Mouse (Mus musculus) hindbrain, postnatal 0 days (tissue): ENCODE data around the gene Psmd1. TPM values are rescaled to one million over a fixed set of nuclear protein-coding genes. Genes with fewer than 3 reads are reported as not detected.
A peak's percentile ranks its signal among the peaks of the same experiment; 100 is the strongest.

Source experiments
- ATAC-seq: fragments of 200-750 bp; cut with Nextera tagmentation; 2 replicates; pipeline ENCODE4 v1.8.0; 2017; ENCODE audit warnings: mild to moderate bottlenecking, moderate TSS enrichment, moderate library complexity
- DNase-seq: peaks from one replicate; pipeline ENCODE4 v3.0.0-alpha.2; 2015; ENCODE audit warnings: low spot score
- H3K27ac ChIP-seq: fragments of 300-500 bp; sonication (generic); 2 replicates; pipeline ENCODE4 v1.5.1; 2014; ENCODE audit warnings: mild to moderate bottlenecking
- H3K27me3 ChIP-seq: fragments of 300-500 bp; sonication (generic); 2 replicates; pipeline ENCODE4 v1.6.1; 2014; ENCODE audit warnings: low read length, mixed read lengths; ENCODE audit not compliant: insufficient read depth
- H3K36me3 ChIP-seq: fragments of 300-500 bp; sonication (generic); 2 replicates; pipeline ENCODE4 v1.6.1; 2014; ENCODE audit warnings: low read length, mixed read lengths; ENCODE audit not compliant: insufficient read depth
- H3K4me1 ChIP-seq: fragments of 300-500 bp; sonication (generic); 2 replicates; pipeline ENCODE4 v1.6.1; 2014; ENCODE audit warnings: antibody characterized with exemption, low read length, mixed read lengths; ENCODE audit not compliant: insufficient read depth
- H3K4me2 ChIP-seq: fragments of 300-500 bp; sonication (generic); 2 replicates; pipeline ENCODE4 v1.6.1; 2014; ENCODE audit warnings: low read depth, mild to moderate bottlenecking, low read length, moderate library complexity, mixed read lengths
- H3K4me3 ChIP-seq: fragments of 300-500 bp; sonication (generic); 2 replicates; pipeline ENCODE4 v1.5.1; 2014; ENCODE audit warnings: low read length
- H3K9ac ChIP-seq: fragments of 300-500 bp; sonication (generic); replicated peaks from 2 replicates; pipeline ENCODE4 v1.6.1; 2014; ENCODE audit warnings: mild to moderate bottlenecking, low read length, moderate library complexity, mixed read lengths
- H3K9me3 ChIP-seq: fragments of 300-500 bp; sonication (generic); 2 replicates; pipeline ENCODE4 v1.6.1; 2016; ENCODE audit warnings: low read length, mixed read lengths
- CTCF ChIP-seq: IDR thresholded peaks from 2 replicates; pipeline ENCODE4 v1.5.1; 2016; ENCODE audit warnings: antibody characterized with exemption, control low read depth, low read depth
- WGBS: fragments of 180-500 bp; shearing (Covaris S2); extraction: QIAGEN DNeasy Blood & Tissue Kit; methylation state at CpG from one replicate; pipeline ENCODE4 v1.1.7; 2014; 5-methylcytosine and 5-hydroxymethylcytosine counted together
- polyA plus RNA-seq: library from polyadenylated mRNA; unstranded; fragments of >200 nt; fragmentation: Nextera tagmentation; extraction: Ambion mirVana; gene quantifications from 2 replicates; pipeline ENCODE4 v1.2.1, GENCODE M21; 2015
- total RNA-seq: library from RNA; depleted of rRNA; stranded (reverse); fragments of >200 nt; gene quantifications from 2 replicates; pipeline ENCODE4 v1.2.3, GENCODE M21; 2014

Gene Psmd1
- total and polyA plus RNA-seq, 2 experiments from 2014 or later = 127 to 183 TPM

- WGBS = 83% methylated on average over 3 of the region's 3 CpGs
- no peak for TF ChIP-seq CTCF
- no peak overlapping the region for H3K4me2 ChIP-seq
These were observed 91.9 kb downstream of the Psmd1 start for GRCm38 (mm10) chr1:86156075-86156474.

GRCm38 (mm10) chr1:86156595-86156994 is 92.4 kb downstream of the Psmd1 start:
- no peak overlapping the region for H3K4me2 ChIP-seq
- DNase-seq (no peak), ATAC-seq (no peak)
- H3K27ac ChIP-seq = no peak overlapping the region
- 0 out of 2 replicates have a peak, but pooled peaks cover 7% of the 10 kb centered on the region for H3K4me1 ChIP-seq
- H3K36me3 ChIP-seq = peaks cover 27% of the 10 kb centered on the region
- no peak overlapping the region for H3K9ac ChIP-seq
- no peaks in the 10 kb centered on the region for H3K27me3 ChIP-seq
- no peak overlapping the region for H3K4me3 ChIP-seq
- H3K9me3 ChIP-seq = no peaks in the 10 kb centered on the region
- no peak for TF ChIP-seq CTCF
- WGBS = 91% methylated on average over 6 of the region's 6 CpGs

More at GRCm38 (mm10) chr1:86156075-86156474, 91.9 kb downstream of the Psmd1 start:
- H3K27me3 ChIP-seq = no peaks in the 10 kb centered on the region
- no peak for DNase-seq
- no peak overlapping the region for H3K4me3 ChIP-seq
- H3K4me1 ChIP-seq = 0 out of 2 replicates have a peak, but pooled peaks cover 7% of the 10 kb centered on the region
- ATAC-seq = no peak
- no peak overlapping the region for H3K27ac ChIP-seq
- H3K9me3 ChIP-seq = no peaks in the 10 kb centered on the region
- H3K36me3 ChIP-seq = peaks cover 21% of the 10 kb centered on the region
- H3K9ac ChIP-seq = 0 out of 2 replicates have a peak overlapping the region, but pooled peaks have one; percentile 21

- Histone ChIP-seq H3K4me2 (no peak overlapping the region), H3K27me3 (no peaks in the 10 kb centered on the region), H3K9ac (no peak overlapping the region), H3K27ac (no peak overlapping the region), H3K36me3 (peaks cover 48% of the 10 kb centered on the region), H3K9me3 (no peaks in the 10 kb centered on the region), H3K4me1 (0 out of 2 replicates have a peak, but pooled peaks cover 2% of the 10 kb centered on the region), H3K4me3 (no peak overlapping the region)
- no peak for TF ChIP-seq CTCF
- ATAC-seq = no peak
- 95% methylated on average over 6 of the region's 6 CpGs for WGBS
- DNase-seq = no peak
These were observed 95.9 kb downstream of the Psmd1 start for GRCm38 (mm10) chr1:86160059-86160458.

GRCm38 (mm10) chr1:86160479-86160878 is 96.3 kb downstream of the Psmd1 start:
- no peaks in the 10 kb centered on the region for H3K27me3 ChIP-seq
- H3K4me1 ChIP-seq = 0 out of 2 replicates have a peak, but pooled peaks cover 2% of the 10 kb centered on the region
- no peak overlapping the region for H3K4me3 ChIP-seq
- DNase-seq (no peak), ATAC-seq (no peak)
- H3K27ac ChIP-seq = no peak overlapping the region
- H3K36me3 ChIP-seq = peaks cover 51% of the 10 kb centered on the region
- H3K9me3 ChIP-seq = no peaks in the 10 kb centered on the region
- 96% methylated on average over 5 of the region's 5 CpGs for WGBS
- H3K4me2 ChIP-seq = no peak overlapping the region
- no peak overlapping the region for H3K9ac ChIP-seq
- no peak for TF ChIP-seq CTCF

DNA sequence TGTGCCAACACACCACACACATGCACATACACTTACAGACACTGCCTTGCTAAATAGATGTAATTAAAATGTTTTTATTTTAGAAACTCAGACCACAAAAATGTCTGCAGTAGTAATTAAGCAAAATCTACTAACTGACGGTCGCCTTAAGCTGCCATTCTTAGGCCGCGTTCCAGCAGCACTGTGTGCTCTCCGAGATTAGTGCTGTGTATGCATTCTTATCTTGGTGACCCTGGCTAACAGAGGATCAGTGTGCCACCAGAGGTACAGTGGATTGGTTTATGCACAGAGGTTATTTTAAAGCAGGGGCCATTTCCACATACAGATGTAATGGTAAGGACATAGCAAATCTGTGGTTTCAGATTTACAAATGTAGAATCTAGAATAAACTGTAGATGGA is 96.9 kb downstream of the Psmd1 start:
- Histone ChIP-seq H3K27ac (no peak overlapping the region), H3K9me3 (no peaks in the 10 kb centered on the region), H3K4me1 (0 out of 2 replicates have a peak, but pooled peaks cover 2% of the 10 kb centered on the region), H3K4me2 (no peak overlapping the region), H3K4me3 (no peak overlapping the region), H3K36me3 (peaks cover 56% of the 10 kb centered on the region), H3K9ac (no peak overlapping the region), H3K27me3 (no peaks in the 10 kb centered on the region)
- WGBS = 96% methylated on average over 5 of the region's 5 CpGs
- DNase-seq (no peak), ATAC-seq (no peak)
- no peak for TF ChIP-seq CTCF

DNA sequence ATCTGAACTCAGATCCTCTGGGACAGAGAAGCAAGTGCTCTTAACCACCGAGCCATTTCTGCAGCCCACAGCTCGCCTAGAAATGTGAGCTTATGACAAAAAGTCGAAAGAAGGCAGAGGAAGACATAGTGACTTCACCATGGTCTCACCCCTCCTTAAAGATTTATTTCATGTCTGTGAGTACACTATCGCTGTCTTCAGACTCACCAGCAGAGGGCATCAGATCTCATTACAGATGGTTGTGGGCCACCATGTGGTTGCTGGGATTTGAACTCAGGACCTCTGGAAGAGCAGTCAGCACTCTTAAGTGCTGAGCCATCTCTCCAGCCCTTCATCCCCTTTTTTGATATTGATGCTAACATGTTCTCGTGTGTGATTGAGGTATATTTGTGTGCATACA is 110.4 kb downstream of the Psmd1 start:
- no peak overlapping the region for H3K9ac ChIP-seq
- no peaks in the 10 kb centered on the region for H3K4me1 ChIP-seq
- ATAC-seq (no peak), DNase-seq (no peak)
- no peaks in the 10 kb centered on the region for H3K27me3 ChIP-seq
- TF ChIP-seq CTCF = peak; percentile 27
- H3K27ac ChIP-seq = no peak overlapping the region
- no peak overlapping the region for H3K4me2 ChIP-seq
- H3K4me3 ChIP-seq = no peak overlapping the region
- peaks cover 30% of the 10 kb centered on the region; the same call in 1 of the 2 replicates for H3K36me3 ChIP-seq
- H3K9me3 ChIP-seq = no peaks in the 10 kb centered on the region
- WGBS = 96% methylated on average over 5 of the region's 5 CpGs

GRCm38 (mm10) chr1:86176066-86176465 is 111.9 kb downstream of the Psmd1 start:
- Histone ChIP-seq H3K4me3 (no peak overlapping the region), H3K36me3 (peaks cover 27% of the 10 kb centered on the region; the same call in 1 of the 2 replicates), H3K4me2 (no peak overlapping the region), H3K27ac (no peak overlapping the region), H3K27me3 (no peaks in the 10 kb centered on the region), H3K9me3 (no peaks in the 10 kb centered on the region), H3K4me1 (no peaks in the 10 kb centered on the region), H3K9ac (no peak overlapping the region)
- 65% methylated on average over 2 of the region's 2 CpGs for WGBS
- ATAC-seq (no peak), DNase-seq (no peak)
- TF ChIP-seq CTCF = no peak
